Mouse (Mus musculus): ENCODE data around the gene Gm19426. TPM values are rescaled to one million over a fixed set of nuclear protein-coding genes. Genes with fewer than 3 reads are reported as not detected.

Gm19426 gene
- polyA plus RNA-seq (2015; fragmentation: Nextera tagmentation; extraction: Ambion mirVana): 1.4 and 1.5 TPM in 2 replicates

GRCm38 (mm10) chr2:84743561-84743960, at the start of gene Gm19426:
Gene Gm19426 (minus strand): TSS chr2:84743655.
- peak within 1 kb of the TSS; percentile 69 for H3K4me3 ChIP-seq (replicated peaks)
- peaks cover 69% of the 10 kb centered on the region for H3K4me1 ChIP-seq (replicated peaks)
- H3K4me2 ChIP-seq: peak within 1 kb of the TSS; percentile 85
- peak; percentile 73 for ATAC-seq (ENCODE audit: insufficient read depth)
- H3K27me3 ChIP-seq: peaks cover 59% of the 10 kb centered on the region
- peaks cover 31% of the 10 kb centered on the region for H3K36me3 ChIP-seq (replicated peaks)
- no peaks in the 10 kb centered on the region for H3K9me3 ChIP-seq (replicated peaks)
- 1% methylated on average over 25 of the region's 25 CpGs for WGBS (ENCODE audit: insufficient replicate concordance)
- peak within 1 kb of the TSS; percentile 85 for H3K27ac ChIP-seq (replicated peaks)
- peak within 1 kb of the TSS; percentile 83 for H3K9ac ChIP-seq

GRCm38 (mm10) chr2:84793154-84793553, 49.7 kb upstream of the Gm19426 start:
- ATAC-seq (ENCODE audit: insufficient read depth): peak; percentile 64
- H3K27ac ChIP-seq (replicated peaks): peak overlapping the region; percentile 65
- H3K27me3 ChIP-seq: peaks cover 22% of the 10 kb centered on the region
- peaks cover 17% of the 10 kb centered on the region; the same call in 1 of the 2 replicates for H3K9me3 ChIP-seq (replicated peaks)
- peaks cover 41% of the 10 kb centered on the region for H3K4me1 ChIP-seq (replicated peaks)
- H3K4me2 ChIP-seq: peak overlapping the region; percentile 27
- H3K36me3 ChIP-seq (replicated peaks): 0 out of 2 replicates have a peak, but pooled peaks cover 3% of the 10 kb centered on the region
- WGBS (ENCODE audit: insufficient replicate concordance): 35% methylated on average over 3 of the region's 3 CpGs
- no peak overlapping the region for H3K4me3 ChIP-seq (replicated peaks)
- no peak overlapping the region for H3K9ac ChIP-seq

GRCm38 (mm10) chr2:84792516-84792915, 49.1 kb upstream of the Gm19426 start:
- peaks cover 37% of the 10 kb centered on the region for H3K4me1 ChIP-seq (replicated peaks)
- 0 out of 2 replicates have a peak, but pooled peaks cover 3% of the 10 kb centered on the region for H3K36me3 ChIP-seq (replicated peaks)
- H3K9me3 ChIP-seq (replicated peaks): peaks cover 17% of the 10 kb centered on the region; the same call in 1 of the 2 replicates
- H3K27me3 ChIP-seq: peaks cover 29% of the 10 kb centered on the region
- no peak for ATAC-seq (ENCODE audit: insufficient read depth)
- no peak overlapping the region for H3K9ac ChIP-seq
- 0 out of 2 replicates have a peak overlapping the region, but pooled peaks have one; percentile 18 for H3K4me2 ChIP-seq
- H3K4me3 ChIP-seq (replicated peaks): no peak overlapping the region
- WGBS (ENCODE audit: insufficient replicate concordance): 79% methylated on average over 3 of the region's 3 CpGs
- H3K27ac ChIP-seq (replicated peaks): no peak overlapping the region

GRCm38 (mm10) chr2:84790418-84790817, 47.0 kb upstream of the Gm19426 start:
- ATAC-seq (ENCODE audit: insufficient read depth): no peak
- Histone ChIP-seq H3K9me3 (replicated peaks) (peaks cover 12% of the 10 kb centered on the region; the same call in 1 of the 2 replicates), H3K4me1 (replicated peaks) (peaks cover 33% of the 10 kb centered on the region), H3K9ac (no peak overlapping the region), H3K36me3 (replicated peaks) (no peaks in the 10 kb centered on the region), H3K27me3 (peaks cover 33% of the 10 kb centered on the region), H3K27ac (replicated peaks) (no peak overlapping the region), H3K4me2 (no peak overlapping the region), H3K4me3 (replicated peaks) (no peak overlapping the region)
- 53% methylated on average over 9 of the region's 9 CpGs for WGBS (ENCODE audit: insufficient replicate concordance)

GRCm38 (mm10) chr2:84788316-84788715, 44.9 kb upstream of the Gm19426 start:
- Histone ChIP-seq H3K4me2 (no peak overlapping the region), H3K27me3 (peaks cover 37% of the 10 kb centered on the region), H3K27ac (replicated peaks) (no peak overlapping the region), H3K36me3 (replicated peaks) (no peaks in the 10 kb centered on the region), H3K9ac (no peak overlapping the region), H3K4me3 (replicated peaks) (no peak overlapping the region), H3K9me3 (replicated peaks) (no peaks in the 10 kb centered on the region), H3K4me1 (replicated peaks) (peaks cover 20% of the 10 kb centered on the region)
- no peak for ATAC-seq (ENCODE audit: insufficient read depth)
- WGBS (ENCODE audit: insufficient replicate concordance): 47% methylated on average over 3 of the region's 3 CpGs

GRCm38 (mm10) chr2:84783840-84784566, 40.5 kb upstream of the Gm19426 start:
- WGBS (ENCODE audit: insufficient replicate concordance): 48% methylated on average over 3 of the region's 3 CpGs
- ATAC-seq (ENCODE audit: insufficient read depth): no peak
- H3K36me3 ChIP-seq (replicated peaks): no peaks in the 10 kb centered on the region
- H3K27ac ChIP-seq (replicated peaks): no peak overlapping the region
- H3K27me3 ChIP-seq: peaks cover 39% of the 10 kb centered on the region
- H3K9me3 ChIP-seq (replicated peaks): no peaks in the 10 kb centered on the region
- H3K4me1 ChIP-seq (replicated peaks): 0 out of 2 replicates have a peak, but pooled peaks cover 11% of the 10 kb centered on the region
- no peak overlapping the region for H3K4me3 ChIP-seq (replicated peaks)
- H3K9ac ChIP-seq: no peak overlapping the region
- no peak overlapping the region for H3K4me2 ChIP-seq

GRCm38 (mm10) chr2:84783315-84783714, 39.9 kb upstream of the Gm19426 start:
- no peak overlapping the region for H3K27ac ChIP-seq (replicated peaks)
- no peaks in the 10 kb centered on the region for H3K36me3 ChIP-seq (replicated peaks)
- no peak for ATAC-seq (ENCODE audit: insufficient read depth)
- no peak overlapping the region for H3K4me2 ChIP-seq
- 48% methylated on average over 1 of the region's 1 CpGs for WGBS (ENCODE audit: insufficient replicate concordance)
- 0 out of 2 replicates have a peak, but pooled peaks cover 6% of the 10 kb centered on the region for H3K4me1 ChIP-seq (replicated peaks)
- no peaks in the 10 kb centered on the region for H3K9me3 ChIP-seq (replicated peaks)
- H3K27me3 ChIP-seq: peaks cover 41% of the 10 kb centered on the region
- H3K4me3 ChIP-seq (replicated peaks): no peak overlapping the region
- no peak overlapping the region for H3K9ac ChIP-seq

- H3K9ac ChIP-seq: no peak overlapping the region
- H3K9me3 ChIP-seq (replicated peaks): no peaks in the 10 kb centered on the region
- no peak for ATAC-seq (ENCODE audit: insufficient read depth)
- H3K4me2 ChIP-seq: no peak overlapping the region
- H3K27ac ChIP-seq (replicated peaks): no peak overlapping the region
- 32% methylated on average over 6 of the region's 6 CpGs for WGBS (ENCODE audit: insufficient replicate concordance)
- H3K36me3 ChIP-seq (replicated peaks): no peaks in the 10 kb centered on the region
- H3K27me3 ChIP-seq: peaks cover 63% of the 10 kb centered on the region
- no peaks in the 10 kb centered on the region for H3K4me1 ChIP-seq (replicated peaks)
- H3K4me3 ChIP-seq (replicated peaks): no peak overlapping the region
These were observed 35.8 kb upstream of the Gm19426 start for GRCm38 (mm10) chr2:84779210-84779609.

- 59% methylated on average over 3 of the region's 3 CpGs for WGBS (ENCODE audit: insufficient replicate concordance)
- Histone ChIP-seq H3K4me1 (replicated peaks) (no peaks in the 10 kb centered on the region), H3K9ac (no peak overlapping the region), H3K27ac (replicated peaks) (no peak overlapping the region), H3K4me2 (no peak overlapping the region), H3K4me3 (replicated peaks) (no peak overlapping the region), H3K27me3 (peaks cover 74% of the 10 kb centered on the region), H3K9me3 (replicated peaks) (no peaks in the 10 kb centered on the region), H3K36me3 (replicated peaks) (no peaks in the 10 kb centered on the region; the same call in 1 of the 2 replicates)
- ATAC-seq (ENCODE audit: insufficient read depth): no peak
These were observed 34.3 kb upstream of the Gm19426 start for GRCm38 (mm10) chr2:84777706-84778105.

GRCm38 (mm10) chr2:84775665-84776064, 32.2 kb upstream of the Gm19426 start:
- H3K4me3 ChIP-seq (replicated peaks): no peak overlapping the region
- 0 out of 2 replicates have a peak overlapping the region, but pooled peaks have one; percentile 41 for H3K27ac ChIP-seq (replicated peaks)
- peaks cover 83% of the 10 kb centered on the region for H3K27me3 ChIP-seq
- H3K4me2 ChIP-seq: no peak overlapping the region
- no peaks in the 10 kb centered on the region for H3K9me3 ChIP-seq (replicated peaks)
- H3K36me3 ChIP-seq (replicated peaks): no peaks in the 10 kb centered on the region; the same call in 1 of the 2 replicates
- no peak overlapping the region for H3K9ac ChIP-seq
- ATAC-seq (ENCODE audit: insufficient read depth): no peak
- 61% methylated on average over 6 of the region's 6 CpGs for WGBS (ENCODE audit: insufficient replicate concordance)
- H3K4me1 ChIP-seq (replicated peaks): no peaks in the 10 kb centered on the region

- peaks cover 86% of the 10 kb centered on the region for H3K27me3 ChIP-seq
- no peaks in the 10 kb centered on the region for H3K4me1 ChIP-seq (replicated peaks)
- H3K4me2 ChIP-seq: peak within 1 kb of the TSS; percentile 45
- ATAC-seq (ENCODE audit: insufficient read depth): peak; percentile 75
- 0 out of 2 replicates have a peak within 1 kb of the TSS, but pooled peaks have one; percentile 41 for H3K27ac ChIP-seq (replicated peaks)
- H3K4me3 ChIP-seq (replicated peaks): peak within 1 kb of the TSS; percentile 40
- H3K9ac ChIP-seq: no peak within 1 kb of the TSS; the same call in 1 of the 2 replicates
- 55% methylated on average over 9 of the region's 9 CpGs for WGBS (ENCODE audit: insufficient replicate concordance)
- H3K9me3 ChIP-seq (replicated peaks): no peaks in the 10 kb centered on the region
- no peaks in the 10 kb centered on the region; the same call in 1 of the 2 replicates for H3K36me3 ChIP-seq (replicated peaks)
These were observed 31.8 kb upstream of the Gm19426 start, which contains the start of gene Serping1 for GRCm38 (mm10) chr2:84775241-84775640. Gene Serping1 (minus strand): TSS chr2:84775444.

All from liver, embryonic 15.5 days (tissue).